Mouse (Mus musculus): Measurements from ENCODE around the gene Rabl6.

The Rabl6 gene

DNA sequence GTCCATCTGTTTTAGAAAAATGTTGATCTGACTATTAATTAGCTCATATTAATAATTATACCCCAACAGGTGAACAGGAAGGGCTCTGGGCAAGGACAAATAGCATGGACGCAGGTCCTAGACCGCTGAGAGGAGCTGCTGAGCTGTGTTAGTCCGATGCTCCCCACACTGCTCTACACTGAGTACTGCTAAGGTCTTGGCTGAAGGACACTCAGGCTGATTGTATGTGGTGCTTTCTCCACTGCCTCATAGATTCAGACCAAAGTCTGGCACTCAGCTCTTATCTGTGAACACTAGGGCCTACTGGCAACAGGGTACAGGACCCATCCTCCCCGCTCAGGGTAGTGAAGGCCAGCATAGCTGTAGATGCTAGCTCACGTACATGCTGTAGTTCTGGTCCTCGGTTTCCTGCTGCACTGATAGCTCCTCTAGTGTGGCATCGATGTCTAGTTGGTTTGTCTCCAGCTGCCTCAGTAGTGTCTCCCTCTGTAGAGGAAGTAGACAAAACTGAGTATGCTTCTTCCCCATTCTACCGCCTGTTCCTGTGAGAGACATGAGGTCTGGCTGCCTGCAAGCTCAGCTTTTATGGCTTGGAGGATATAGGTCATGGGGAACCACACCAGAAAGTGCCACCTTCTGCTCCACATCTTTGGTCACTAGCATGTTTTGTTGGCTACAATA lies 20.0 kb downstream of the Rabl6 start:
- no peak for DNase-seq

GRCm38 (mm10) chr2:25587290-25587689 lies 21.0 kb downstream of the Rabl6 start:
- DNase-seq, result no peak

DNA sequence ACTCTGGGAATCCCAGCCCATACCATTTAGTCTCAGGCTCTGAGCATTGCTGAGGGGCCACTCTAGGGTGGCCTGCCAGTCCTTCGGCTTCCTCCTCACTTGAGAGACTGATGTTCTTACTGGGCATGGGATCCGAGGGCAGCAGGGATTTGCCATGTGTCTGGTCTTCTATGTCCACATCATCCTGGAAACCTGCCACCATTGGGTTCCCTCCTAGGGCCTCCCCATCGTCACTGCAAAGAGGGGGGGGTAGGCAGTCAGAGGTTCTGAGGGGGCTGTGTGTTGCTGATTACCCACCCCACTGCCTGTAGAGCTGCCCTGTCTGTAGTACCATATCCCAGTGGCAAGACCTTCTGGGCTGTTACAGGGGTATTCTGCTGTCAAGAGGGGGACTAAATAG lies 22.7 kb downstream of the Rabl6 start:
- DNase-seq, result no peak

- DNase-seq, result no peak
Measured at GRCm38 (mm10) chr2:25584856-25585255, 23.5 kb downstream of the Rabl6 start.

GRCm38 (mm10) chr2:25584152-25584551 lies 24.2 kb downstream of the Rabl6 start:
- no peak for DNase-seq

DNA sequence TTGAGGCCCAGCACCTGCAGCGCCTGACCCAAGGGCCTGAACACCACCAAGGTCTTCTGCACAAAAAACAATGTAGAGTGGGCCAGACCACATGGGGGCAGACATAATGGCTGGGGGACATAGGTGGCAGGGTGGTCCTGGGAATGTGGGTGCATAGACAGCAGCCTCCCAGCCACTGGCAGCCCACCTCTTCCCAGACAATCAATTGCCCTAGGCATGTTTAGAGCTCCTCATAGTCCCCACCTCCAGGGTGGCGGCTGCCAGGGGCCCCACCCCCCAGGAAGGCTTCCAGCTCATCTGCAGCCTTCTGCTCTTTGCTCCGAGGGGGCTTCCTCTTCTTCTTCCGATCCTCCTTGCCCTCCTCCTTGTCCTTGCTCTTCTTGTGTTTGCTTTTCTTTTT lies 24.8 kb downstream of the Rabl6 start:
- no peak for DNase-seq

- no peak for DNase-seq
Measured at GRCm38 (mm10) chr2:25583120-25583481, 25.2 kb downstream of the Rabl6 start.

GRCm38 (mm10) chr2:25582466-25583119 lies 25.7 kb downstream of the Rabl6 start:
- DNase-seq, result no peak

DNA sequence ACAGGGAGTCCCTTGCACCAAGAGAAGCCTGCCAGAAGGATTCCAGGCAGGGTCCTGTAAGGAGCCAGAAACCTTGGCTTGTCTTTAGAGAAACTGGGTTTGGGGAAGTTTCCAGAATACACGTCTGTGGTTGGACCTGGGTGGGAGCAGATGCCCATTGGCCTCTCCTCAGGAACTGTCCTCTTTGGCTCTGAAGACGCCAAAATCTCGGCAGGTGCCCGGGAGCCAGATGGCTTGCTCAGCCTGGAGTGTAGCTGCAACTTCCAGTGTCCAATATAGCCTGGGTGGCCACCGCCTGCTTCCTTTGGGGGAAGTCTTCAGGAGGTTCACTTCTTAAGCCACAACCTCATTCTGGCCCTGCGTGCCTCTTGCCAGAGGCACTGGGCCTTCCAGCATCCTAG lies 26.4 kb downstream of the Rabl6 start:
- no peak for DNase-seq

DNA sequence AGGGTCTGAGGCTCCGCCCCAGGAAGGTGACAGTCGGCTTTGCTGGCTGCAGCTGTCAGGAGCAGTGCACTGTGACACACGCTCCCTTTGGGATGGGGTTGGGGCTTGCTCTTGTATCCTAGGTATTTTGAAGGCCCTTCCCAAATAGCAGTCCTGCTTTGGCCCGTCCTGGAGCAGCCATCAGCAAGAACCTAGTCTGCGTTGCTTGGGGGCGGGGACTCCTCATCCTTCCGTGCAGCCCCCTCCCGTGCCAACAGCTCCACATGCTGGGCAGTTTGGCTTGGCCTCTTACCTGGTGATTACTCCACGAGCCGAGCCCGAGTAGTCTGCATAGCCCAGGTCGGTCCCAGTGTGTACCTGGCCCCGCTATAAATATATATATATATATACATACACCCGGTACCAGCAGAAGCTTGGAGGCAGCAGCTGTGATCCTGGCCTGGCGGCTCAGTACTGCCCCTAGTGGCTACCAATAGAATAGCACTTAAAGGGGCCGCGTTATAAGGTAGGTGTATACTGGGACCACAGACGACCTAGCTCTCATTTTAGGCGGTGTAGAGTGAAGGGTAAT lies 26.9 kb downstream of the Rabl6 start, which contains the start of gene Ajm1:
Ajm1 (minus strand) TSS at position 464 of the 571 bp plus-strand sequence.
- DNase-seq, result peak; percentile 65

DNA sequence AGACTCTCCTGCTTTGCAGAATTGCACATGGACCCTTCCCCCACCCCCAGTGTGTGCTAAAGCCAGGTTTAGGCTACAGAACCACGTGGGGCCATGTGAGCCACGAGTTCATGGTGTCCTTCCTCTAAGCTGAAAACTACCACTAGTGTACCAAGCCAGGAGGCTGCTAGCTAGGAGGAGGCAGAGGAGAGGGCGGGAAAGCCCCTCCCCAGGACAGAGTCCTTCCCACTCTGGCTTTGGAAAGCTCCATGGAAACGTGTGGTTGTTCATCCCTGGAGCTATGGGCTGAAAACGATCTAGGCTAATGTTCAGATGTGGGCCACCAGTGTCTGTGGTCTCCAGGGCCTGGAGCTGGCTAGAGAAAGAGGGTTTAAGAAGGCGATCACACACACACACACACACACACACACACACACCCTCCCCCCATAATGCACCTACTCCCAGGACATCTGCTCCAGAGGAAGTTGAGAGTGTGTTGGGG lies 27.7 kb downstream of the Rabl6 start:
- no peak for DNase-seq

- DNase-seq, result peak; percentile 60
Measured at GRCm38 (mm10) chr2:25579737-25580460, 28.4 kb downstream of the Rabl6 start.

- no peak for DNase-seq
Measured at GRCm38 (mm10) chr2:25578796-25579736, 29.3 kb downstream of the Rabl6 start.

- DNase-seq, result no peak
Measured at GRCm38 (mm10) chr2:25577951-25578795, 30.1 kb downstream of the Rabl6 start.

DNA sequence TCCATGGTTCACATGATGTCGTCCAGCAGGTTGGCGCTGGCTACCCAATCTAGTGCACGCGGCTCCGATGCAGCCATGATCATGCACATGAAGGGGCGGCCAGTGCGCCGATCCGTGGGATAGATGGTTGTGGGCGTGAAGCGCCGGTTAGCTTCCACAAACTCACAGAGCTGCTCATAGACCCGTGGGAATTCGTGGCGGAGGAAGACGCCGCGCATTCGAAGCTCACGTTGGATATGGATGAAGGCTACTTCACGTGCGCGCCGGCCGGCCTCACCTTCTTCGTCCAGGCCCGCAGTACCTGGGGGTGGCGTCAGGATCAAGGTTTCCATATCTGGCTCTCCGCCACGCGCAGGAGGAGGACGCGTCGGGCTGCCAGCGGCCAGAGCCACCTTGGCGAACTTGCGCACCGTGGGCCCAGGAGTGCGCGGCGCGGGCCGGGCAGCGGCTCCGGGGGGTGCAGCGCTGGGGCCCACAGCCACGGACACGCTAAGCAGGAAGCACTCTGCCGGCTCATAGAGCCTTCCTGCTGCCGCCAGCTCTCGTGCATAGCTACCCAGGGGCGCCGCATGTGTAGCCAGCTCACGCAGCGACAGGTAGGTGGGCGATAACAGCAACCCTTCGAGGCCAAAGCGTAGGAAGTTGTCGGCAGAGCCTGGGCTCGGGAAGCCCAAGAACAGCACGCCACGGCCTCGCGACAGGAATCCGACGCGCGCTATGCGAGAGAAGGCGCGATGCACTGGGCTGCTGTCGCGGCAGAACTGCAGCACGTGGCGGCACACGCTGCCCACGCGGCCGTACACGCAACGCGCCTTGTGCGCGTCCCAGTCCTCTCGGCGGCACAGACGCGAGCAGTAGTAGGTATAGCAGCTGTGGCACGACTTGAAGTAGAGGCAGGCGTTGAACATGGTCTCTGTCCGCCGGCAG lies 31.1 kb downstream of the Rabl6 start:
- DNase-seq, result no peak

- DNase-seq, result no peak
Measured at GRCm38 (mm10) chr2:25576028-25576850, 32.1 kb downstream of the Rabl6 start.

DNA sequence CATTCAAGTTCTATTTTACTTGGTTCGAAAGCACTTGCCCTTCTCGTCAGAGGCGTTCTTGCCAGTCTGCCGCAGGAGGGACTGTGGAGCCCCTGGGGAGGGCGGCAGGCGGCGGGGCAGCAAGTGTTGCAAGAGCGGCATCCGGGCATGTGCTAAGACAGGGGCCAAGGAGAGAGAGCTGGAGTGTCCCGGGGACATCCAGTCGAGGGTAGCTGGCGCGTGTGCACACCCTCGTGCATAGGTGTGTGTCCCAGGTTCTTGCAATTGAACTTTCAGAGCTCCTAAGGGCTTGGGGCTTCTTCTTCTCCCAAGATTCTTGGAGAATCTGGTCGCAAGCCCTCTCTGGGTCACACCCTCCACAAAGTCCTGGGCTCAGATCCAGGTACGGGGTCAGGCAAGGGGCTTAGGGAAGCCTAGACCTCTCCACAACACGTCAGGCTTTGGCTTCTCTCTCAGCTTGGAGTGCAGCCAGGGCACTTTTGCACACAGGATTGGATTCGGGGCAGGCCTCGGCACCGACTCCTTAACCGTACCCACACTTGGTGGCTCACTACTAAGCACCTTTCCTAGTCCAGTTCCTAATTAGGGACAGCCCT lies 32.8 kb downstream of the Rabl6 start:
- peak; percentile 48 for DNase-seq

DNA sequence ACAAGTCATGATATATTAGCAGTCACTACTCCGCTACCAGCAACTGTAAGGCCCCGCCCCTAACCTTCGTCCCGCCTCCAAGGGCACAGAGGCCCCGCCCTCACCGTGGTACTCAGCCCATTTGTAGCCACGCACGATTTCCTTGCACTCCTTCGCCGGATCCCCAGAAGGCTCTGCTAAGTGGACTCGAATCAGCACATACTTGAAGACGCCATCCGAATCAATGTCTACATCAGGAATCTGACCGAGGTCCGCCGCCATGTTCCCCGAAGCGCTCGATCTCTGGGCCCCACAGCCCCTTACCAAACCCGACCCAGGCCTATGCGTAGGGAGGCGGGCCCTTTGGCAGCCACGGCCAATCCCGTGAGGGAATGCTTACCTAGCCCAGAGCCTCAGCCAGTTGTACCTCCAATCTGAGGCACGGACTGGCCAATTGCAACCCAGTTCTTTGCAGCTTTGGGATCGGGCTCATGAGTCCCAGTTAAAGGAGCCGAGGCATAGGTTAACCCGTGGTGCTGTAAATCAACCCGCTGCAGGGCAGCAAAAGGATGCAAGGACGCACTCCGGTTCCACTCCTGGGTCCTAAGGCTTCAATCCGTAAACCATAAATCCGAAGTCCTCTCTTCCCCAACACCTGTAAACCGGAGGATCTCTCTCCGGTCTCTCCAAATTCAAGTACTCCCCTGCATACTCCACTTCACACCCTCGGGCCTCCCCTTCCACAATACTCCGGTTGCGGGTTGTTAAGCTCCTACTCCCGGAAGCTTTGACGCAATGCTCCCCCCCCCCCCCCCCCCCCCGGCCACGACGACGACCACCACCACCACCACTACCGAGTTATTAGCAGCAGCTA lies 33.5 kb downstream of the Rabl6 start, which contains the start of the genes Mamdc4 and Phpt1:
Mamdc4 (minus strand) TSS at position 267 of the 853 bp plus-strand sequence.
Phpt1 (minus strand) TSS at position 646 of the 853 bp plus-strand sequence.
- DNase-seq, result peak; percentile 96
